ENCODE assay signal across 10 mouse cellular contexts in the genomic region with DNA sequence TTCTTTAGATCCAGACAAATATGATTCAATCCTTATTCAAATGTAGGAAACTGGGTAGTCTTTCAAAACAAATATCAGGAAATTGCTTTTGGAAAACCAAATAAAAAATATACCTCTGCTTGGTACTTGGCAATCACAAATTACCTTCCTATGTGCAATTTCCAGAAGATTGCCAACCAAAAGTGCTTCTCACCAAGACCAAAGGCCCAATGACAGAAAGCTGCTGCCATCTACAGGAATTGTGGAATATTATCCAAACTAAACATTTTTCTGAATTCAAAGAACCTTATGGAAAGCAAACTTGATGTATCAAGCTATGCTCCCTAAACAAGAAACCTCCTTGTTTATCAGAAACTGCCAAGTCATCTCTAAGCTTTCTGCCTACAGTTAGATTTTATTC.
A peak's percentile ranks its signal among the peaks of the same experiment; 100 is the strongest.
DNase-seq lines count a peak whose midpoint lies in the region; ATAC-seq and TF ChIP-seq lines count a peak whose summit lies in the region.
"Had no signal": no experiment of that assay in that cellular context is flagged by ENCODE, and none has a peak within 500 bp of the region (broad histone marks: within the 10 kb centered on the region; RNA-seq: fewer than 3 reads in every experiment).

No protein-coding gene starts in this region.

- TF ChIP-seq EP300 in MEL (IDR thresholded peaks at IDR 0.05; ENCODE audit: low read depth in 1 of 2, low read length in 2 of 2): no peak

- H3K4me2 ChIP-seq in forebrain, embryonic 14.5 days (ENCODE audit: low read length): no peak overlapping the region
- no peak overlapping the region for H3K4me2 ChIP-seq in forebrain, embryonic 12.5 days
- H3K4me2 ChIP-seq: heart, embryonic 15.5 days; neural tube, embryonic 13.5 days had no signal

- TF ChIP-seq RAD21 in MEL (IDR thresholded peaks at IDR 0.05; ENCODE audit: low read depth, low read length): peak; percentile 23

- no peaks in the 10 kb centered on the region for H3K79me2 ChIP-seq in MEL (ENCODE audit: control insufficient read depth, insufficient read depth, low read length, poor library complexity)

- ATAC-seq in forebrain, embryonic 14.5 days: no peak
- no peak for ATAC-seq in forebrain, embryonic 12.5 days (ENCODE audit: low FRiP score)

- no peak overlapping the region for H3K9ac ChIP-seq in forebrain, embryonic 14.5 days (ENCODE audit: low read length)
- no peak overlapping the region for H3K9ac ChIP-seq in forebrain, embryonic 12.5 days
- H3K9ac ChIP-seq in MEL (ENCODE audit: control insufficient read depth, low read depth, low read length, poor library complexity, severe bottlenecking): no peak overlapping the region
- H3K9ac ChIP-seq: heart, embryonic 15.5 days; neural tube, embryonic 13.5 days had no signal

- no peaks in the 10 kb centered on the region for H3K4me1 ChIP-seq in forebrain, embryonic 14.5 days (ENCODE audit: control insufficient read depth, insufficient read depth, low read length)
- no peaks in the 10 kb centered on the region for H3K4me1 ChIP-seq in forebrain, embryonic 12.5 days
- H3K4me1 ChIP-seq in MEL (ENCODE audit: control insufficient read depth in 1 of 2, insufficient read depth in 2 of 2, low read length in 2 of 2): no peaks in the 10 kb centered on the region
- H3K4me1 ChIP-seq: heart, embryonic 15.5 days; neural tube, embryonic 13.5 days had no signal

- no peaks in the 10 kb centered on the region for H3K36me3 ChIP-seq in forebrain, embryonic 14.5 days (ENCODE audit: control insufficient read depth, insufficient read depth, low read length)
- no peaks in the 10 kb centered on the region for H3K36me3 ChIP-seq in forebrain, embryonic 12.5 days (replicated peaks)
- no peaks in the 10 kb centered on the region for H3K36me3 ChIP-seq in MEL (ENCODE audit: control insufficient read depth in 1 of 2, insufficient read depth in 2 of 2, low read length in 2 of 2)
- H3K36me3 ChIP-seq: heart, embryonic 15.5 days; neural tube, embryonic 13.5 days had no signal

- H3K4me3 ChIP-seq in forebrain, embryonic 14.5 days (ENCODE audit: low read depth, low read length): no peak overlapping the region
- no peak overlapping the region for H3K4me3 ChIP-seq in forebrain, embryonic 12.5 days (replicated peaks)
- H3K4me3 ChIP-seq in MEL (ENCODE audit: control insufficient read depth in 1 of 2, insufficient read depth in 1 of 2, low read depth in 2 of 2, low read length in 2 of 2): no peak overlapping the region
- H3K4me3 ChIP-seq: heart, embryonic 15.5 days; neural tube, embryonic 13.5 days had no signal

- H3K27me3 ChIP-seq in forebrain, embryonic 14.5 days (replicated peaks; ENCODE audit: control insufficient read depth, insufficient read depth, low read length): no peaks in the 10 kb centered on the region
- no peaks in the 10 kb centered on the region for H3K27me3 ChIP-seq in forebrain, embryonic 12.5 days
- H3K27me3 ChIP-seq in MEL (ENCODE audit: control insufficient read depth in 1 of 2, insufficient read depth in 2 of 2, low read length in 2 of 2): no peaks in the 10 kb centered on the region
- H3K27me3 ChIP-seq: heart, embryonic 15.5 days; neural tube, embryonic 13.5 days had no signal

- DNase-seq in forebrain, embryonic 14.5 days (ENCODE audit: low spot score): peak; percentile 77
- DNase-seq in left cerebral cortex, adult 11 months (ENCODE audit: low spot score): peak; percentile 1
- DNase-seq in left cerebral cortex, adult 8-10 months (ENCODE audit: low spot score in 2 of 2): no peak
- no peak for DNase-seq in MEL (ENCODE audit: low read depth, low spot score)
- DNase-seq in embryo, embryonic 9.5 days (ENCODE audit: extremely low spot score): peak; percentile 10
- no peak for DNase-seq in urinary bladder, postnatal 25 days (ENCODE audit: low spot score)
- no peak for DNase-seq in thymus, postnatal 0 days (ENCODE audit: low spot score)

- TF ChIP-seq POLR2A in MEL (IDR thresholded peaks at IDR 0.05; ENCODE audit: control insufficient read depth in 1 of 2, insufficient read depth in 1 of 2, low read depth in 1 of 2, low read length in 2 of 2, poor library complexity in 1 of 2): no peak

- H3K9me3 ChIP-seq in forebrain, embryonic 14.5 days (replicated peaks; ENCODE audit: control insufficient read depth, low read length): no peaks in the 10 kb centered on the region
- H3K9me3 ChIP-seq in forebrain, embryonic 12.5 days: no peaks in the 10 kb centered on the region
- H3K9me3 ChIP-seq in MEL (replicated peaks; ENCODE audit: insufficient read depth, low read length): no peaks in the 10 kb centered on the region
- H3K9me3 ChIP-seq: heart, embryonic 15.5 days; neural tube, embryonic 13.5 days had no signal

- no peak for TF ChIP-seq CTCF in MEL (IDR thresholded peaks at IDR 0.05 in 2 of 3, conservative IDR thresholded peaks at IDR 0.05 in 1 of 3; ENCODE audit: control insufficient read depth in 1 of 3, insufficient read depth in 1 of 3, low read depth in 2 of 3, low read length in 3 of 3, poor library complexity in 1 of 3, severe bottlenecking in 1 of 3)

- no peak overlapping the region for H3K27ac ChIP-seq in forebrain, embryonic 14.5 days (ENCODE audit: low read depth, low read length)
- H3K27ac ChIP-seq in forebrain, embryonic 12.5 days: no peak overlapping the region
- H3K27ac ChIP-seq in MEL (ENCODE audit: control insufficient read depth, low read depth, low read length): no peak overlapping the region
- H3K27ac ChIP-seq: heart, embryonic 15.5 days; neural tube, embryonic 13.5 days had no signal

TF ChIP-seq in MEL, 35 proteins besides CTCF, POLR2A, EP300 and RAD21:
- TF ChIP-seq UBTF (IDR thresholded peaks at IDR 0.05; ENCODE audit: borderline replicate concordance, insufficient read depth, low read depth, low read length) (no peak), TCF12 (IDR thresholded peaks at IDR 0.05; ENCODE audit: low read depth, low read length) (no peak)
TF ChIP-seq in MEL: peak in this region for 0.

Comparison
In these comparisons a context has a peak if more than half of its experiments do, and no peak if none do; other contexts are left out.
1. DNase-seq: peak in forebrain, embryonic 14.5 days (single experiment), left cerebral cortex, adult 11 months (single experiment) and embryo, embryonic 9.5 days (single experiment); none in left cerebral cortex, adult 8-10 months (0 of 2), MEL (single experiment), urinary bladder, postnatal 25 days (single experiment) and thymus, postnatal 0 days (single experiment).